Mouse (Mus musculus): Measurements from ENCODE around the gene Uchl4.

GRCm38 (mm10) chr9:64221480-64221879 lies 13.5 kb upstream of the Uchl4 start:
- no peak for TF ChIP-seq CTCF (IDR thresholded peaks at IDR 0.05; ENCODE audit: control insufficient read depth, insufficient read depth, insufficient replicate concordance, low read depth, low read length)
- TF ChIP-seq POLR2A (IDR thresholded peaks at IDR 0.05; ENCODE audit: control insufficient read depth, low read depth, low read length) = no peak
